Mouse (Mus musculus) olfactory bulb, adult 2 months (tissue): ENCODE measurements around the gene Dusp5.

Source experiments
- CTCF ChIP-seq: fragments of 200-500 bp; IDR thresholded peaks from 2 replicates; pipeline ENCODE4 v1.5.1; 2012; ENCODE audit warnings: low read depth, mild to moderate bottlenecking, low read length, moderate library complexity; ENCODE audit not compliant: insufficient read depth
- POLR2A ChIP-seq: fragments of 200-500 bp; IDR thresholded peaks from 2 replicates; pipeline ENCODE4 v1.6.1; 2012; ENCODE audit warnings: mild to moderate bottlenecking, low read depth, low read length, moderate library complexity; ENCODE audit not compliant: insufficient read depth

GRCm38 (mm10) chr19:53493866-53494265 lies 35.0 kb upstream of the Dusp5 start:
- TF ChIP-seq POLR2A (no peak), CTCF (no peak)
